Mouse (Mus musculus) ES-E14 (cell line): ENCODE results near the gene Ppt1. TPM values are rescaled to one million over a fixed set of nuclear protein-coding genes. Genes with fewer than 3 reads are reported as not detected.

Experiments used
- DNase-seq: peaks from one replicate; pipeline ENCODE4 v3.0.0-alpha.2; 2013; ENCODE audit warnings: low read depth, low spot score
- H3K27ac ChIP-seq: 2 replicates; pipeline ENCODE4 v1.5.1; 2012; ENCODE audit warnings: low read depth, mild to moderate bottlenecking, low read length, moderate library complexity, mixed read lengths; ENCODE audit not compliant: poor library complexity, insufficient read depth, severe bottlenecking
- H3K36me3 ChIP-seq: 2 replicates; pipeline ENCODE4 v1.6.1; 2012; ENCODE audit warnings: mild to moderate bottlenecking, low read length, moderate library complexity, mixed read lengths; ENCODE audit not compliant: control insufficient read depth, poor library complexity, insufficient read depth, severe bottlenecking
- H3K4me1 ChIP-seq, 2 experiments: fragments of 150-350 bp in 1 of 2; sonication (generic) in 1 of 2; 2 replicates each; pipeline ENCODE4 v1.6.1; 2012; ENCODE audit warnings: low read length in 2 of 2, mild to moderate bottlenecking in 1 of 2, mixed read lengths in 1 of 2; ENCODE audit not compliant: control insufficient read depth in 2 of 2, insufficient read depth in 2 of 2, poor library complexity in 1 of 2
- H3K4me3 ChIP-seq, 2 experiments: fragments of 150-350 bp in 1 of 2; sonication (generic) in 1 of 2; 2 replicates each; pipeline ENCODE4 v1.5.1; 2012; ENCODE audit warnings: low read length in 2 of 2, low read depth in 1 of 2, mild to moderate bottlenecking in 1 of 2, mixed read lengths in 1 of 2; ENCODE audit not compliant: insufficient read depth in 1 of 2, poor library complexity in 1 of 2, severe bottlenecking in 1 of 2
- H3K9ac ChIP-seq: 2 replicates; pipeline ENCODE4 v1.6.1; 2012; ENCODE audit warnings: low read depth, mild to moderate bottlenecking, low read length, mixed read lengths; ENCODE audit not compliant: poor library complexity, insufficient read depth, severe bottlenecking
- H3K9me3 ChIP-seq: fragments of 150-350 bp; sonication (generic); 2 replicates; pipeline ENCODE4 v1.6.1; 2012; ENCODE audit warnings: low read depth, mild to moderate bottlenecking, low read length; ENCODE audit not compliant: control insufficient read depth, insufficient read depth
- CHD2 ChIP-seq: IDR thresholded peaks from 2 replicates; pipeline ENCODE4 v1.6.1; 2014; ENCODE audit warnings: mild to moderate bottlenecking, low read depth, low read length, inconsistent platforms
- HCFC1 ChIP-seq: IDR thresholded peaks from 2 replicates; pipeline ENCODE4 v1.6.1; 2012; ENCODE audit warnings: low read length, inconsistent platforms, borderline replicate concordance; ENCODE audit not compliant: insufficient read depth
- MAFK ChIP-seq: IDR thresholded peaks from 2 replicates; pipeline ENCODE4 v1.6.1; 2014; ENCODE audit warnings: mild to moderate bottlenecking, low read depth, low read length, inconsistent platforms; ENCODE audit not compliant: insufficient read depth
- ZC3H11A ChIP-seq: IDR thresholded peaks from 2 replicates; pipeline ENCODE4 v1.6.1; 2012; ENCODE audit warnings: low read depth, mild to moderate bottlenecking, inconsistent platforms, low read length, borderline replicate concordance
- ZNF384 ChIP-seq: IDR thresholded peaks from 2 replicates; pipeline ENCODE4 v1.6.1; 2012; ENCODE audit warnings: low read depth, low read length, inconsistent platforms
- in situ Hi-C, 2 experiments: fragments of 600-800 bp; cut with MboI; formaldehyde crosslinking; loops; one replicate each; pipeline ENCODE4 v1.15.1; 2025; ENCODE audit warnings: low sequenced_read_pairs in 2 of 2, inconsistent platforms in 1 of 2; ENCODE audit not compliant: unreplicated experiment in 2 of 2
- total RNA-seq: library from RNA; depleted of rRNA; stranded (reverse); fragments of 300-350 nt; gene quantifications from 2 replicates; pipeline ENCODE4 v1.2.3, GENCODE M21; 2012

Ppt1 gene
- total RNA-seq, 1 experiment: 34.9 TPM

GRCm38 (mm10) chr4:122871989-122872388, 35.9 kb downstream of the Ppt1 start:
- Histone ChIP-seq H3K4me1 (no peaks in the 10 kb centered on the region), H3K36me3 (peaks cover 17% of the 10 kb centered on the region), H3K9ac (no peak overlapping the region), H3K9me3 (no peaks in the 10 kb centered on the region), H3K27ac (no peak overlapping the region), H3K4me3 (no peak overlapping the region)
- no peak for DNase-seq
- no peak for TF ChIP-seq ZC3H11A
- TF ChIP-seq HCFC1: no peak
- TF ChIP-seq ZNF384: no peak
- no peak for TF ChIP-seq MAFK
- no peak for TF ChIP-seq CHD2
- in situ Hi-C loops: no loop called here

DNA sequence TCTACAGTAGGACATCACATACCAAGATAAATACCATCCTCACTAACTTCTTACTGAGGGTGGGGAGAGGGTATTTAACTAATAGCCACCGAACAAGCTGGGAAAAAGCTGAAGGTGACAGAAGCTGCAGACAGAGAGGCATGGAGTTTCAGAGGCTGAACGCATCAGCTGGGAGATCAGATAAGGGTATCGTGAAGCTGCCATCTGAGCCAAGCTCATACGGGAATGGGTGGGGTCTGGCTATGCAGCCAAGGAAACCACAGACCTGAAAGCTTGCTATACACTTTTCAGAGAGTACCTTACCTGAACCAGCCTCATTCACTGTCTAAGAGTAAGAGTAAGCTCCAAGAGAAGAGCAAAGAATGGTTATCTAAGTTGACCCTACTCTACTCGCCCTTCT, 37.0 kb downstream of the Ppt1 start:
- Histone ChIP-seq H3K9ac (no peak overlapping the region), H3K4me1 (0 out of 4 replicates have a peak, but pooled peaks cover 0 to under 1% of the 10 kb centered on the region in 2 experiments), H3K27ac (no peak overlapping the region), H3K36me3 (peaks cover 13% of the 10 kb centered on the region), H3K9me3 (no peaks in the 10 kb centered on the region), H3K4me3 (no peak overlapping the region)
- in situ Hi-C loops: no loop called here
- no peak for DNase-seq
- TF ChIP-seq MAFK (no peak), CHD2 (no peak), ZC3H11A (no peak), HCFC1 (no peak), ZNF384 (no peak)

GRCm38 (mm10) chr4:122873512-122873911, 37.5 kb downstream of the Ppt1 start:
- TF ChIP-seq ZNF384 (no peak), HCFC1 (no peak), MAFK (no peak), ZC3H11A (no peak), CHD2 (no peak)
- in situ Hi-C loops: no loop called here
- H3K36me3 ChIP-seq: peaks cover 13% of the 10 kb centered on the region
- no peak overlapping the region for H3K9ac ChIP-seq
- DNase-seq: no peak
- H3K4me3 ChIP-seq: no peak overlapping the region
- no peak overlapping the region for H3K27ac ChIP-seq
- H3K9me3 ChIP-seq: no peaks in the 10 kb centered on the region
- H3K4me1 ChIP-seq: 0 out of 4 replicates have a peak, but pooled peaks cover 0 to 2% of the 10 kb centered on the region in 2 experiments

DNA sequence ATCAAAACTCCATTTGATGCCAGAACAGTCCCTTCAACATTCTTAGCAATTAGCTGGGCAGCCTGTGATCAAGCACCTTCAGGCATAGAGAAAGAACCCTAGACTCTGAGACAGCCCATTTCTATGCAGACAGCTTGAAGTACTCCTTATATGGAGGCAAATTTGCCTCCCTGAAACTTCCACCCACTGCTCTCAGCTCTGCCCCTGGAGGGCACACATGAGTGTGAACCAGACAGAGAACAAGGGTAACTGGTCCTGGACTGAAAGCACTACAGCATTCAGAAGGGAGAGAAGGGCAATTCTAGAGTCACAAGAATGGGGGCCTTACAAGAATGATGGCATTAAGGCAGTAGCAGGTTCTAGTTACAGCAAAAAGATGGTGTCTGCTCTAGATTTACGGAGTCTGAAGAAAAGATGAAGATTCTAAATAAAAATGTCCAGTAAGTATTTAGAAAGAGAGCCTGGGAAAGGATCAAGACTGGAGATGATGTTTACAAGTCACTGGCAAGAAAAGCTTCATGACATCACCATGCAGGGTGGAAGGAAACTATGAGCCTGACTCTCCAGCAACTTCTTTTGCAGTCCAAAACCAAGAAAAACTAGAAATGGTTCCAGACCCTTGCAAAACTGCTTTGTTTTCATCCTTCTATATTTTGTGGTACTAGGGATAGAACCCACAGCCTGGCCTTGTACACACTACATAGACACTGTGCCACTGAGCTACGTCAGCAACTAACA, 42.5 kb downstream of the Ppt1 start:
- in situ Hi-C loops: no loop called here
- no peak overlapping the region for H3K27ac ChIP-seq
- TF ChIP-seq CHD2 (no peak), ZC3H11A (no peak), HCFC1 (no peak), ZNF384 (no peak), MAFK (no peak)
- no peak overlapping the region for H3K9ac ChIP-seq
- H3K4me1 ChIP-seq: 0 out of 4 replicates have a peak, but pooled peaks cover 0 to 2% of the 10 kb centered on the region in 2 experiments
- H3K36me3 ChIP-seq: 0 out of 2 replicates have a peak, but pooled peaks cover 2% of the 10 kb centered on the region
- no peaks in the 10 kb centered on the region for H3K9me3 ChIP-seq
- no peak for DNase-seq
- H3K4me3 ChIP-seq: no peak overlapping the region

DNA sequence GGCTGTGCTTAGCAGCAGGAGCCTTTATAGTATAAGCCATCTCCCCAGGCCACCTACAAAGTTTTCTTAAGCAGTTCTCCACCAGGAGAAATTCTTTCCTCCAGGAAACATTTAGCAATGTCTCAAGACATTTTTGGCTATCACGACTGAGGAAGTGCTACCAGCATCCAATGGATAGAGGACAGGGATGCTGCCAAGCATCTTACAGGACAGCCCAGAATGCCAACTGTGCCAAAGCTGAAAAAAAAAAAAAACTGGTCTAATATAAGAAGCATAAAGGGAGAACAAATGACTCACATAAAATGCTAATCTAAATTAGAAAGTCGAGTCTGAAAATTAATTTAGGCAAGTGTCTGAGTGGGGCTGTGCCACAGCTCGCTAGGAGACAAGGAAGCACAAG, 46.5 kb downstream of the Ppt1 start:
- no peak for DNase-seq
- in situ Hi-C loops: no loop called here
- no peak for TF ChIP-seq HCFC1
- no peak for TF ChIP-seq ZC3H11A
- TF ChIP-seq MAFK: no peak
- Histone ChIP-seq H3K4me3 (no peak overlapping the region), H3K27ac (no peak overlapping the region), H3K4me1 (peaks cover 5 to 8% of the 10 kb centered on the region in 2 experiments; a peak in 3 of 4 replicates), H3K9me3 (no peaks in the 10 kb centered on the region), H3K36me3 (0 out of 2 replicates have a peak, but pooled peaks cover 2% of the 10 kb centered on the region), H3K9ac (no peak overlapping the region)
